Mouse (Mus musculus): ENCODE data around the gene Nudt11.

Nudt11 gene

DNA sequence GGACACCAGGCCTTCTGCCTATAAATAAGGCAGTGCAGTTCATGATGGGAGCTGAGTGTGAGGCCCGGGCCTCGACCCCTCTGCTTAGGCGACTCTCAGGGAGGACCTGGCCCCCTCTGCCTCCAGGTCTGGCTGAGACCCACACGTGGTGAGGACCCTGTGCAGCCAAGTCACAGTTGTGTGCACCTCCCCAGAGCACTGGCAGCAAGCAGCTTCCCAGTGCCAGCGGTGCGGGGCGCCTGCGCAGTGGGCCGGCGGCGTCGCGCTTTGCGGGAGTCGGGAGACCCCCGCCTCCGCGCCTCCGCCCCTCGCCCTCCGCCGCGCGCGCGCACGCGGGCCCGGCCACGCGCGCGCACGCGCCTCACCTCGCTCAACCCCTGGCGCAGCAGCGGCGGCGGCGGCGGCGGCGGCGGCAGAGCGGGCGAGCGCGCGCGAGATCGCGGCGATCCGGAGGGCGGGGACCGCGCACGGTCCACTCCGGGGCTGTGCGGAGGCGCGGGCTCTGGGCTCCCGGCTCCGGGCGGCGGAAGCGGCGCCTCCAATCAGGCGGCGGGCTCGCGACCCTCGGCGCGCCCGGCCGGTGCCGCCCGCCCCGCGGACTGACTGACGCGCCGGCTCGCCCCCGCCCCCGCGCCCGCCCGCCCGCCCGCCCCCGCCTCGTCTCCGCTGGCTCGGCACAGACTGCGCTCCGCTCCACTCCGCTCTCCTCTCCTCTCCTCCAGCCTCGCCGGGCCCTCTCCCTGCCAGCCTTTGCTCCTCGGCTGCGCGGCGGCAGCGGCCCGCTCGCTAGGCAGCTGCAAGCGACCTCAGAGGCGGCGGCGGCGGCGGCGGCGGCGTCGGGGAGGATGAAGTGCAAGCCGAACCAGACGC lies at the start of gene Nudt11:
Nudt11 (plus strand) TSS at position 388 of the 870 bp plus-strand sequence.
- DNase-seq, result peak; percentile 9

DNA sequence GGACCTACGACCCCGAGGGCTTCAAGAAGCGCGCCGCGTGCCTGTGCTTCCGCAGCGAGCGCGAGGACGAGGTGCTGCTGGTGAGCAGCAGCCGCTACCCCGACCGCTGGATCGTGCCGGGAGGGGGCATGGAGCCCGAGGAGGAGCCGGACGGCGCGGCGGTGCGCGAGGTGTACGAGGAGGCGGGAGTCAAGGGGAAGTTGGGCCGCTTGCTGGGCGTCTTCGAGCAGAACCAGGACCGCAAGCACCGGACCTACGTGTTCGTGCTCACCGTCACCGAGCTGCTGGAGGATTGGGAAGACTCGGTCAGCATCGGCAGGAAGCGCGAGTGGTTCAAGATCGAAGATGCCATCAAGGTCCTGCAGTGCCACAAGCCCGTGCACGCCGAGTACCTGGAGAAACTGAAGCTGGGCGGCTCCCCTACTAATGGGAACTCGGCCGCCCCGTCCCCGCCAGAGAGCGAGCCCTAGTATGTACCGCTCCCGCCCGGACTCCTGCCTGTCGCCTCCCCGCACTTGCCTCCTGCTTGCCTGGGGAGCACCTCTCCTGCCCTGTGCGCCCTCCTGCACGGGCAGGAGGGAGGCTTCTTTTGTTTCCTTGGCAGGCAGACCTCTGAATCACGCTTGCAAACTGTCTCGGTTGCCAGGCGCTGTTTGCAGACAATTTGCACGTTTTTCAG lies 822 bp downstream of the Nudt11 start:
- DNase-seq, result peak; percentile 2

DNA sequence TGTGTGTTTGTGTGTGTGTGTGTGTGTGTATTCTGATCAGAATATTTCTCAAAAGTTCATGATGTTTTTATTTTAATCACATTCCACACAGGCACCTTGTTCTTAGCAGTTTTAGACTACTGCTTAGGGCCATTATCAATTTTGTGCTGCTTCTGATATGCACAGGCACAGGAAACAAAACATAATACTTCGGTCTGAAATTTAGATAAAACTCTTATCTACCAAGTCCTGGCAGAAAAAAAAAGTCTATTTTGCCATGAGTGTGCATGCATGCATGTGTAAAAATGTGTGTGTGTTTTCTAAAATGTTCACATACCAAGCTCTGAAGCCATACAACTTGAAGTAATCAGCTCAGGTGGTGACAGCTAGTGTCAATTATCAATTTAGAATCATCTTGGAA lies 14.3 kb downstream of the Nudt11 start:
- DNase-seq, result no peak

DNA sequence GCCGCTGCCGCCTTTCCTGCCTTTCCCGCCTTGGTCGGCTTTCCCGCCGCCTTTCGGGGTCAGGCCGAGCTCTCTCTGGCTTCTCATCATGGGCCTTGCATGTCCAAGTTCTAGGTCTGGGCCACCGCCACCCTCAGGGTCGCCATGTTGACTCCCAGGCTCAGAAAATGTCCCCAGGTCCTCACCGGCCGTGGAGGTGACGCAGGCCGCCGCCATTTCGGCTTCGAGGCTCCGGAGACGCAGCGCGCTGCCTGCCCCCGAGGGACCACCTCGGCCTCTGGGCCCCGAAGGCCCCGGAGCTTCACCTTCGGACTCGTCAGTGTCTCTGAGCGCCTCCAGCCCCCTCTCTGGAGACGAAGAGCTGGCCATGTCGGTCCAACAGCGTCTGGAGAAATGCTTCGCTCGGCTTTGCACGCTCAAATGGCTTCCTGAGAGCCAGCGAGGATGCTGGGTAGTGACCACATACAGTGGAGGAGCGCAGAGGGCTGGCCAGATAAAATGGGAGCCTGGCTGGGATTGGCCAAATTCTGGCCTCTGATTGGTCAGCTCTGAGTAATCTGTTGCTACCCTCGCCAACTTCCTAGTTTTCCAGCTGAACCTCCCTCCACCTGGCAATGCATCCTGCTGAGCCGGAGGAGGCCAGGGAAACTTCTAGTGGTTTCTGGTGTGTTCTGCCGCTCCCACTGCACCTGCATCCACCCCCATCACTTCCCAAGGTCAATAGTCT lies 35.9 kb downstream of the Nudt11 start, which contains the start of gene AU022751:
AU022751 (minus strand) TSS at position 466 of the 727 bp plus-strand sequence.
- no peak for DNase-seq

GRCm38 (mm10) chrX:6091547-6091946 lies 44.3 kb downstream of the Nudt11 start:
- DNase-seq, result peak; percentile 4

GRCm38 (mm10) chrX:6091996-6092757 lies 44.9 kb downstream of the Nudt11 start:
- DNase-seq, result peak; percentile 49
